Mouse (Mus musculus): ENCODE data around the gene Fau.

DNA sequence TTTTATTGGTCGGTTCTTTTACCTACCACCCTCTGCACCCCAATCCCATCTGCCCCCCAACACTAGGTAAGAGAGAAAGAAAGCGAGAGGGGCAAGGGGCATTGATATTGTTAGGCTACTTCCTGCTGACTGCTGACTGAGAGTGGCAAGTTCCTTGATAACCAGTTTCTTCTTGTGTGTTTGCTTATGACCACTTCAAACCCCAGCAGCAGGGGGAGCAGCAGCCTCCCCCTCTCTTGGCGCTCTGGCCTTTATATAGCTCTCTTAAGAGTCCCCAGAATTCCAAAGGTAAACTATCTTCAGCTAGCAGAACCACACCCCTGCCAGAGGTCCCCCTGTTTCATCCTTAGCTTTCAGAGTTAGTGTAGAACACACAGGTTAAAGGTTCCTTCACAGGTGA, 37.4 kb upstream of the Fau start:
- TF ChIP-seq CTCF (IDR thresholded peaks at IDR 0.05; ENCODE audit: low read depth, low read length) (no peak), POLR2A (IDR thresholded peaks at IDR 0.05; ENCODE audit: extremely low read depth, insufficient read depth, low read length) (no peak)
